Mouse (Mus musculus) urinary bladder, postnatal 4 days (tissue): ENCODE measurements around the gene Zpbp2.
A peak's percentile ranks its signal among the peaks of the same experiment; 100 is the strongest.
"Not testable (repeated sequence)": the region's sequence is repeated elsewhere in the genome, so short reads cannot be mapped to it uniquely, and the experiment has no call there.

Source experiments
- DNase-seq, 2 experiments: peaks; one replicate each; pipeline ENCODE4 v3.0.0; 2021 to 2022; ENCODE audit warnings: low spot score in 2 of 2

Zpbp2 gene

GRCm38 (mm10) chr11:98589306-98589705, 38.4 kb downstream of the Zpbp2 start:
- DNase-seq: no peak

- DNase-seq: no peak
Measured at GRCm38 (mm10) chr11:98590548-98591445, 39.9 kb downstream of the Zpbp2 start.

GRCm38 (mm10) chr11:98595021-98595420, 44.1 kb downstream of the Zpbp2 start:
- DNase-seq: no peak

GRCm38 (mm10) chr11:98595473-98595872, 44.6 kb downstream of the Zpbp2 start:
- no peak for DNase-seq

GRCm38 (mm10) chr11:98595955-98596354, 45.1 kb downstream of the Zpbp2 start:
- no peak for DNase-seq

- no peak for DNase-seq
Measured at GRCm38 (mm10) chr11:98597363-98597762, 46.5 kb downstream of the Zpbp2 start.

- DNase-seq: no peak
Measured at GRCm38 (mm10) chr11:98597991-98598390, 47.1 kb downstream of the Zpbp2 start, which contains the start of gene Lrrc3c. TSS of gene Lrrc3c (plus strand) at chr11:98598291.

- DNase-seq: no peak
Measured at GRCm38 (mm10) chr11:98598851-98599290, 48.0 kb downstream of the Zpbp2 start.

GRCm38 (mm10) chr11:98599291-98599690, 48.4 kb downstream of the Zpbp2 start:
- DNase-seq: no peak

GRCm38 (mm10) chr11:98602090-98602690, 51.3 kb downstream of the Zpbp2 start:
- DNase-seq: peak in 1 of 2 experiments; percentile 18

- no peak for DNase-seq
Measured at GRCm38 (mm10) chr11:98603953-98604352, 53.1 kb downstream of the Zpbp2 start.

GRCm38 (mm10) chr11:98604911-98605310, 54.0 kb downstream of the Zpbp2 start:
- DNase-seq: not testable (repeated sequence)

GRCm38 (mm10) chr11:98606763-98607162, 55.9 kb downstream of the Zpbp2 start:
- DNase-seq: no peak
